Mouse (Mus musculus): Measurements from ENCODE around the gene Smim15.

DNA sequence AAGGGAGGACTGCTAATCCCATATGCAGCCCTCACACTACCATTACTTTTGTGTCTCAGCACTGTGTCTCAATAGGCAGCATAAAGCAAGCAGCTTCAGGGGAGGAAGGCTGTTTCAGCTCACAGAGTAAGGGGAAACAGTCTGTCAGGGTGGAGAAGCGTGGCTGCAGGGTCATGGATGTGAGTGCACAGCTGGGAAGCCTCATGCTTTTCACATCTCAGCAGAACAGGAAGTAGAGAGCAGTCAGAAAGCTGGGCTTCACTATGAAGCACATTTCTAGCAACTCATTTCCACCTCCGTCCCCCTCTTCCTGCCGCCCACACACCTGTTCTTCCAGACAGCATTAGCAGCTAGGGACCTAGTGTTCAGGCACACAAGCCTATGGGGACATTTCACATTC lies 12.7 kb downstream of the Smim15 start:
- no peak for TF ChIP-seq POLR2A (IDR thresholded peaks at IDR 0.05; ENCODE audit: control insufficient read depth, low read depth, low read length)
- TF ChIP-seq CTCF (IDR thresholded peaks at IDR 0.05; ENCODE audit: control insufficient read depth, insufficient read depth, insufficient replicate concordance, low read depth, low read length) = no peak
